Mouse (Mus musculus): ENCODE data around the gene Aanat. TPM values are rescaled to one million over a fixed set of nuclear protein-coding genes. Genes with fewer than 3 reads are reported as not detected.
A peak's percentile ranks its signal among the peaks of the same experiment; 100 is the strongest.

Aanat gene
- total and polyA plus RNA-seq, 2 experiments from 2014 or later: not detected

- H3K4me2 ChIP-seq (ENCODE audit: low read depth, low read length): no peak overlapping the region
- DNase-seq (ENCODE audit: low spot score): no peak
Measured at GRCm38 (mm10) chr11:116554171-116554878, 31.9 kb upstream of the Aanat start.

GRCm38 (mm10) chr11:116555572-116555971, 30.7 kb upstream of the Aanat start:
- H3K36me3 ChIP-seq (replicated peaks; ENCODE audit: control insufficient read depth, insufficient read depth, low read length): no peaks in the 10 kb centered on the region
- H3K27me3 ChIP-seq (ENCODE audit: control insufficient read depth, insufficient read depth, low read length): no peaks in the 10 kb centered on the region
- no peak overlapping the region for H3K27ac ChIP-seq (ENCODE audit: low read depth)
- no peak overlapping the region for H3K4me2 ChIP-seq (ENCODE audit: low read depth, low read length)
- TF ChIP-seq CTCF (IDR thresholded peaks at IDR 0.05; ENCODE audit: low read depth) (no peak), EP300 (IDR thresholded peaks at IDR 0.05; ENCODE audit: low read depth) (no peak)
- no peak overlapping the region for H3K9ac ChIP-seq (replicated peaks; ENCODE audit: low read depth, low read length)
- WGBS: 44% methylated on average over 1 of the region's 1 CpGs
- H3K4me1 ChIP-seq (ENCODE audit: control insufficient read depth, insufficient read depth): peaks cover 31% of the 10 kb centered on the region
- ATAC-seq (ENCODE audit: insufficient read depth, low read depth) (no peak), DNase-seq (ENCODE audit: low spot score) (no peak)
- H3K4me3 ChIP-seq (ENCODE audit: low read depth, low read length): no peak overlapping the region
- H3K9me3 ChIP-seq (replicated peaks; ENCODE audit: control insufficient read depth, low read length): no peaks in the 10 kb centered on the region

More at GRCm38 (mm10) chr11:116554171-116554878, 31.9 kb upstream of the Aanat start:
- ATAC-seq (ENCODE audit: insufficient read depth, low read depth): peak; percentile 59
- H3K9ac ChIP-seq (replicated peaks; ENCODE audit: low read depth, low read length): no peak overlapping the region
- peaks cover 42% of the 10 kb centered on the region for H3K4me1 ChIP-seq (ENCODE audit: control insufficient read depth, insufficient read depth)
- no peaks in the 10 kb centered on the region for H3K36me3 ChIP-seq (replicated peaks; ENCODE audit: control insufficient read depth, insufficient read depth, low read length)
- WGBS: 16% methylated on average over 12 of the region's 12 CpGs
- H3K27ac ChIP-seq (ENCODE audit: low read depth): no peak overlapping the region
- no peak for TF ChIP-seq EP300 (IDR thresholded peaks at IDR 0.05; ENCODE audit: low read depth)
- peak; percentile 76 for TF ChIP-seq CTCF (IDR thresholded peaks at IDR 0.05; ENCODE audit: low read depth)
- H3K27me3 ChIP-seq (ENCODE audit: control insufficient read depth, insufficient read depth, low read length): no peaks in the 10 kb centered on the region
- H3K4me3 ChIP-seq (ENCODE audit: low read depth, low read length): no peak overlapping the region
- H3K9me3 ChIP-seq (replicated peaks; ENCODE audit: control insufficient read depth, low read length): no peaks in the 10 kb centered on the region

DNA sequence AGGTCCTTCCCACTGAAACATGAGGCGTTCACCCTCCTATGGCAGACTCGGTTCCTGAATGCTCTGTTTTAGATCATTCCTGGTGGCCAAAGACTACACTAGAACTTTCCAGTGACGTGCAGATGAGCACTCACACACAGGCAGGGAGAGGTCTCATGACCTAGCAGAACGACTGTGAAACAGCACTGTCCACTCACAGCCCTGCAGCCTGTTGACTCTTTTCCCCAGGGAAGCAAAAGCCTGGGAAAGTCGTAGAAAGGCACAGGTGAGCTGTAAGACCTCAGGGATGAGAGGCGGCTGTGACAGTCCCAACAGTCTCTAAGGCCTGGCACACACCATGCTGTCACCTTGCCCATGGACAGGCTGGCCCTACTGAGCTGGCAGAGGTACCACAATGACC, 29.9 kb upstream of the Aanat start:
- H3K4me1 ChIP-seq (ENCODE audit: control insufficient read depth, insufficient read depth): peaks cover 23% of the 10 kb centered on the region

GRCm38 (mm10) chr11:116565283-116566041, 20.8 kb upstream of the Aanat start:
- DNase-seq (ENCODE audit: low spot score): no peak
- peaks cover 6% of the 10 kb centered on the region; the same call in 1 of the 2 replicates for H3K4me1 ChIP-seq (ENCODE audit: control insufficient read depth, insufficient read depth)
- H3K4me3 ChIP-seq (ENCODE audit: low read depth, low read length): no peak overlapping the region
- no peak for ATAC-seq (ENCODE audit: insufficient read depth, low read depth)
- no peaks in the 10 kb centered on the region for H3K36me3 ChIP-seq (replicated peaks; ENCODE audit: control insufficient read depth, insufficient read depth, low read length)
- H3K27ac ChIP-seq (ENCODE audit: low read depth): no peak overlapping the region
- TF ChIP-seq EP300 (IDR thresholded peaks at IDR 0.05; ENCODE audit: low read depth): no peak
- no peak for TF ChIP-seq CTCF (IDR thresholded peaks at IDR 0.05; ENCODE audit: low read depth)
- H3K9ac ChIP-seq (replicated peaks; ENCODE audit: low read depth, low read length): no peak overlapping the region
- no peak overlapping the region for H3K4me2 ChIP-seq (ENCODE audit: low read depth, low read length)
- no peaks in the 10 kb centered on the region for H3K27me3 ChIP-seq (ENCODE audit: control insufficient read depth, insufficient read depth, low read length)
- H3K9me3 ChIP-seq (replicated peaks; ENCODE audit: control insufficient read depth, low read length): no peaks in the 10 kb centered on the region
- 60% methylated on average over 7 of the region's 7 CpGs for WGBS

More for the DNA sequence above, 29.9 kb upstream of the Aanat start:
- 37% methylated on average over 6 of the region's 6 CpGs for WGBS
- DNase-seq (ENCODE audit: low spot score) (no peak), ATAC-seq (ENCODE audit: insufficient read depth, low read depth) (peak; percentile 33; the same call in 1 of the 2 replicates)
- TF ChIP-seq CTCF (IDR thresholded peaks at IDR 0.05; ENCODE audit: low read depth): no peak
- no peak for TF ChIP-seq EP300 (IDR thresholded peaks at IDR 0.05; ENCODE audit: low read depth)
- no peak overlapping the region for H3K9ac ChIP-seq (replicated peaks; ENCODE audit: low read depth, low read length)
- H3K9me3 ChIP-seq (replicated peaks; ENCODE audit: control insufficient read depth, low read length): no peaks in the 10 kb centered on the region
- H3K27me3 ChIP-seq (ENCODE audit: control insufficient read depth, insufficient read depth, low read length): no peaks in the 10 kb centered on the region
- no peak overlapping the region for H3K4me3 ChIP-seq (ENCODE audit: low read depth, low read length)
- H3K27ac ChIP-seq (ENCODE audit: low read depth): no peak overlapping the region
- no peaks in the 10 kb centered on the region for H3K36me3 ChIP-seq (replicated peaks; ENCODE audit: control insufficient read depth, insufficient read depth, low read length)
- H3K4me2 ChIP-seq (ENCODE audit: low read depth, low read length): no peak overlapping the region

DNA sequence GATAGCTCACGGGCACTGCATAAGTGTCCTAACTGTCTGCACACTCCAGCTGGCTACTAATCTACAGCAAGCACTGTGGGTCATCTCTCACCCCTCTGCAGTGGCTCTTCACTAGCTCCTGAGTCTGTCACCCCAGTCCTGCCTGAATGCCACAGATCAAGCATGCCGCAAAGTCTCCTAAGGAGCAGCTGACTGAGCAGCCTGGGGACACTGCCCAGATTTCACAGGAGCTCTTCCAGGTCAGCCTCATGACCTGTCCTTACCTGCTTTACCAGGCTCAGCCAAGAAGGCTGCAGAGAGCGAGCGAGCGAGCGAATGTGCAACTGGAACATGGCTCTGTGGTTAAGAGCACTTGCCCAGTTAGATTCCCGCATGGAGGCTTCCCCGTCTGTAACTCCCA, 18.7 kb upstream of the Aanat start:
- Histone ChIP-seq H3K27ac (ENCODE audit: low read depth) (no peak overlapping the region), H3K9ac (replicated peaks; ENCODE audit: low read depth, low read length) (no peak overlapping the region; the same call in 1 of the 2 replicates), H3K4me3 (ENCODE audit: low read depth, low read length) (no peak overlapping the region), H3K4me2 (ENCODE audit: low read depth, low read length) (no peak overlapping the region), H3K9me3 (replicated peaks; ENCODE audit: control insufficient read depth, low read length) (no peaks in the 10 kb centered on the region), H3K4me1 (ENCODE audit: control insufficient read depth, insufficient read depth) (peaks cover 17% of the 10 kb centered on the region), H3K27me3 (ENCODE audit: control insufficient read depth, insufficient read depth, low read length) (no peaks in the 10 kb centered on the region), H3K36me3 (replicated peaks; ENCODE audit: control insufficient read depth, insufficient read depth, low read length) (no peaks in the 10 kb centered on the region)
- 69% methylated on average over 8 of the region's 8 CpGs for WGBS
- ATAC-seq (ENCODE audit: insufficient read depth, low read depth) (no peak), DNase-seq (ENCODE audit: low spot score) (no peak)
- no peak for TF ChIP-seq CTCF (IDR thresholded peaks at IDR 0.05; ENCODE audit: low read depth)

Data from heart, postnatal 0 days (tissue).